Mouse (Mus musculus): ENCODE data around the gene Tent4a. TPM values are rescaled to one million over a fixed set of nuclear protein-coding genes. Genes with fewer than 3 reads are reported as not detected.
A peak's percentile ranks its signal among the peaks of the same experiment; 100 is the strongest.

Gene Tent4a
- polyA plus RNA-seq, 1 experiment from 2014 or later, result 6.4 TPM

GRCm38 (mm10) chr13:69550831-69551230, 16.4 kb upstream of the Tent4a start:
- no peak for ATAC-seq
- H3K4me3 ChIP-seq (ENCODE audit: low read length), result no peak overlapping the region
- H3K27ac ChIP-seq (ENCODE audit: low read depth, low read length), result no peak overlapping the region
- H3K4me1 ChIP-seq (ENCODE audit: control insufficient read depth, insufficient read depth, low read depth, low read length), result no peaks in the 10 kb centered on the region
- WGBS, result 86% methylated on average over 2 of the region's 2 CpGs
- H3K9ac ChIP-seq (ENCODE audit: low read depth, low read length), result no peak overlapping the region
- H3K27me3 ChIP-seq (replicated peaks; ENCODE audit: control insufficient read depth, insufficient read depth, low read length), result no peaks in the 10 kb centered on the region
- H3K4me2 ChIP-seq (ENCODE audit: low read length), result no peak overlapping the region
- no peaks in the 10 kb centered on the region for H3K36me3 ChIP-seq (ENCODE audit: control insufficient read depth, insufficient read depth, low read length)
- no peaks in the 10 kb centered on the region for H3K9me3 ChIP-seq (ENCODE audit: control insufficient read depth, low read length)

- 55% methylated on average over 8 of the region's 8 CpGs for WGBS
- H3K27me3 ChIP-seq (replicated peaks; ENCODE audit: control insufficient read depth, insufficient read depth, low read length), result no peaks in the 10 kb centered on the region
Observed at GRCm38 (mm10) chr13:69549980-69550379, 15.6 kb upstream of the Tent4a start.

GRCm38 (mm10) chr13:69547488-69548180, 13.2 kb upstream of the Tent4a start:
- Histone ChIP-seq H3K36me3 (ENCODE audit: control insufficient read depth, insufficient read depth, low read length) (no peaks in the 10 kb centered on the region), H3K27ac (ENCODE audit: low read depth, low read length) (no peak overlapping the region), H3K4me1 (ENCODE audit: control insufficient read depth, insufficient read depth, low read depth, low read length) (peaks cover 5% of the 10 kb centered on the region), H3K4me2 (ENCODE audit: low read length) (no peak overlapping the region), H3K27me3 (replicated peaks; ENCODE audit: control insufficient read depth, insufficient read depth, low read length) (no peaks in the 10 kb centered on the region), H3K9ac (ENCODE audit: low read depth, low read length) (no peak overlapping the region), H3K9me3 (ENCODE audit: control insufficient read depth, low read length) (no peaks in the 10 kb centered on the region), H3K4me3 (ENCODE audit: low read length) (no peak overlapping the region)
- 70% methylated on average over 16 of the region's 16 CpGs for WGBS
- ATAC-seq, result no peak

More at GRCm38 (mm10) chr13:69549980-69550379, 15.6 kb upstream of the Tent4a start:
- H3K4me1 ChIP-seq (ENCODE audit: control insufficient read depth, insufficient read depth, low read depth, low read length), result no peaks in the 10 kb centered on the region
- no peak overlapping the region for H3K4me3 ChIP-seq (ENCODE audit: low read length)
- H3K9me3 ChIP-seq (ENCODE audit: control insufficient read depth, low read length), result no peaks in the 10 kb centered on the region
- H3K4me2 ChIP-seq (ENCODE audit: low read length), result no peak overlapping the region
- no peaks in the 10 kb centered on the region for H3K36me3 ChIP-seq (ENCODE audit: control insufficient read depth, insufficient read depth, low read length)
- no peak overlapping the region for H3K9ac ChIP-seq (ENCODE audit: low read depth, low read length)
- no peak for ATAC-seq
- no peak overlapping the region for H3K27ac ChIP-seq (ENCODE audit: low read depth, low read length)

- no peak; the same call in 1 of the 2 replicates for ATAC-seq
- H3K4me3 ChIP-seq (ENCODE audit: low read length), result no peak overlapping the region
Observed at GRCm38 (mm10) chr13:69545019-69545418, 10.6 kb upstream of the Tent4a start.

GRCm38 (mm10) chr13:69543595-69543994, 9.2 kb upstream of the Tent4a start:
- Histone ChIP-seq H3K9ac (ENCODE audit: low read depth, low read length) (peak overlapping the region; percentile 29; the same call in 1 of the 2 replicates), H3K9me3 (ENCODE audit: control insufficient read depth, low read length) (no peaks in the 10 kb centered on the region), H3K27me3 (replicated peaks; ENCODE audit: control insufficient read depth, insufficient read depth, low read length) (no peaks in the 10 kb centered on the region), H3K4me3 (ENCODE audit: low read length) (no peak overlapping the region), H3K36me3 (ENCODE audit: control insufficient read depth, insufficient read depth, low read length) (no peaks in the 10 kb centered on the region), H3K27ac (ENCODE audit: low read depth, low read length) (no peak overlapping the region), H3K4me2 (ENCODE audit: low read length) (peak overlapping the region; percentile 42), H3K4me1 (ENCODE audit: control insufficient read depth, insufficient read depth, low read depth, low read length) (peaks cover 8% of the 10 kb centered on the region)
- WGBS, result 38% methylated on average over 11 of the region's 12 CpGs
- ATAC-seq, result peak; percentile 37; the same call in 1 of the 2 replicates

More at GRCm38 (mm10) chr13:69545019-69545418, 10.6 kb upstream of the Tent4a start:
- H3K4me2 ChIP-seq (ENCODE audit: low read length), result no peak overlapping the region
- no peak overlapping the region for H3K9ac ChIP-seq (ENCODE audit: low read depth, low read length)
- H3K27ac ChIP-seq (ENCODE audit: low read depth, low read length), result no peak overlapping the region
- H3K9me3 ChIP-seq (ENCODE audit: control insufficient read depth, low read length), result no peaks in the 10 kb centered on the region
- WGBS, result 27% methylated on average over 3 of the region's 3 CpGs
- peaks cover 5% of the 10 kb centered on the region for H3K4me1 ChIP-seq (ENCODE audit: control insufficient read depth, insufficient read depth, low read depth, low read length)
- no peaks in the 10 kb centered on the region for H3K36me3 ChIP-seq (ENCODE audit: control insufficient read depth, insufficient read depth, low read length)
- H3K27me3 ChIP-seq (replicated peaks; ENCODE audit: control insufficient read depth, insufficient read depth, low read length), result no peaks in the 10 kb centered on the region

GRCm38 (mm10) chr13:69542571-69543352, 8.3 kb upstream of the Tent4a start:
- H3K27ac ChIP-seq (ENCODE audit: low read depth, low read length), result no peak overlapping the region
- no peaks in the 10 kb centered on the region for H3K27me3 ChIP-seq (replicated peaks; ENCODE audit: control insufficient read depth, insufficient read depth, low read length)
- no peaks in the 10 kb centered on the region for H3K36me3 ChIP-seq (ENCODE audit: control insufficient read depth, insufficient read depth, low read length)
- WGBS, result 36% methylated on average over 17 of the region's 17 CpGs
- peaks cover 8% of the 10 kb centered on the region for H3K4me1 ChIP-seq (ENCODE audit: control insufficient read depth, insufficient read depth, low read depth, low read length)
- no peak overlapping the region for H3K4me3 ChIP-seq (ENCODE audit: low read length)
- H3K9ac ChIP-seq (ENCODE audit: low read depth, low read length), result no peak overlapping the region
- H3K4me2 ChIP-seq (ENCODE audit: low read length), result no peak overlapping the region
- H3K9me3 ChIP-seq (ENCODE audit: control insufficient read depth, low read length), result no peaks in the 10 kb centered on the region
- ATAC-seq, result no peak

GRCm38 (mm10) chr13:69541776-69542175, 7.4 kb upstream of the Tent4a start:
- H3K4me1 ChIP-seq (ENCODE audit: control insufficient read depth, insufficient read depth, low read depth, low read length), result peaks cover 8% of the 10 kb centered on the region
- no peak overlapping the region for H3K4me3 ChIP-seq (ENCODE audit: low read length)
- no peaks in the 10 kb centered on the region for H3K27me3 ChIP-seq (replicated peaks; ENCODE audit: control insufficient read depth, insufficient read depth, low read length)
- H3K4me2 ChIP-seq (ENCODE audit: low read length), result no peak overlapping the region
- H3K27ac ChIP-seq (ENCODE audit: low read depth, low read length), result no peak overlapping the region
- ATAC-seq, result no peak
- 69% methylated on average over 10 of the region's 10 CpGs for WGBS
- H3K36me3 ChIP-seq (ENCODE audit: control insufficient read depth, insufficient read depth, low read length), result no peaks in the 10 kb centered on the region
- no peaks in the 10 kb centered on the region for H3K9me3 ChIP-seq (ENCODE audit: control insufficient read depth, low read length)
- no peak overlapping the region for H3K9ac ChIP-seq (ENCODE audit: low read depth, low read length)

- H3K27ac ChIP-seq (ENCODE audit: low read depth, low read length), result no peak overlapping the region
- ATAC-seq, result no peak
- no peaks in the 10 kb centered on the region for H3K36me3 ChIP-seq (ENCODE audit: control insufficient read depth, insufficient read depth, low read length)
- WGBS, result 84% methylated on average over 6 of the region's 6 CpGs
- H3K4me1 ChIP-seq (ENCODE audit: control insufficient read depth, insufficient read depth, low read depth, low read length), result peaks cover 10% of the 10 kb centered on the region
- H3K27me3 ChIP-seq (replicated peaks; ENCODE audit: control insufficient read depth, insufficient read depth, low read length), result no peaks in the 10 kb centered on the region
- no peak overlapping the region for H3K4me3 ChIP-seq (ENCODE audit: low read length)
- no peak overlapping the region for H3K4me2 ChIP-seq (ENCODE audit: low read length)
- no peak overlapping the region for H3K9ac ChIP-seq (ENCODE audit: low read depth, low read length)
- H3K9me3 ChIP-seq (ENCODE audit: control insufficient read depth, low read length), result no peaks in the 10 kb centered on the region
Observed at GRCm38 (mm10) chr13:69541209-69541608, 6.8 kb upstream of the Tent4a start.

- 31% methylated on average over 4 of the region's 4 CpGs for WGBS
- Histone ChIP-seq H3K27ac (ENCODE audit: low read depth, low read length) (no peak overlapping the region), H3K27me3 (replicated peaks; ENCODE audit: control insufficient read depth, insufficient read depth, low read length) (no peaks in the 10 kb centered on the region)
Observed at GRCm38 (mm10) chr13:69538327-69538726, 3.9 kb upstream of the Tent4a start.

More at GRCm38 (mm10) chr13:69538327-69538726, 3.9 kb upstream of the Tent4a start:
- Histone ChIP-seq H3K36me3 (ENCODE audit: control insufficient read depth, insufficient read depth, low read length) (no peaks in the 10 kb centered on the region), H3K4me1 (ENCODE audit: control insufficient read depth, insufficient read depth, low read depth, low read length) (peaks cover 13% of the 10 kb centered on the region), H3K9me3 (ENCODE audit: control insufficient read depth, low read length) (no peaks in the 10 kb centered on the region), H3K4me3 (ENCODE audit: low read length) (no peak overlapping the region), H3K9ac (ENCODE audit: low read depth, low read length) (no peak overlapping the region), H3K4me2 (ENCODE audit: low read length) (no peak overlapping the region)
- ATAC-seq, result no peak
